Mouse (Mus musculus) lung, postnatal 0 days (tissue): ENCODE results near the gene Fdx1l.

ENCODE experiments used
- CTCF ChIP-seq: IDR thresholded peaks from 2 replicates; pipeline ENCODE4 v1.5.1; 2016; ENCODE audit warnings: antibody characterized with exemption, mild to moderate bottlenecking
- EP300 ChIP-seq: IDR thresholded peaks from 2 replicates; pipeline ENCODE4 v1.6.1; 2016; ENCODE audit warnings: antibody characterized with exemption, mild to moderate bottlenecking, control low read depth

DNA sequence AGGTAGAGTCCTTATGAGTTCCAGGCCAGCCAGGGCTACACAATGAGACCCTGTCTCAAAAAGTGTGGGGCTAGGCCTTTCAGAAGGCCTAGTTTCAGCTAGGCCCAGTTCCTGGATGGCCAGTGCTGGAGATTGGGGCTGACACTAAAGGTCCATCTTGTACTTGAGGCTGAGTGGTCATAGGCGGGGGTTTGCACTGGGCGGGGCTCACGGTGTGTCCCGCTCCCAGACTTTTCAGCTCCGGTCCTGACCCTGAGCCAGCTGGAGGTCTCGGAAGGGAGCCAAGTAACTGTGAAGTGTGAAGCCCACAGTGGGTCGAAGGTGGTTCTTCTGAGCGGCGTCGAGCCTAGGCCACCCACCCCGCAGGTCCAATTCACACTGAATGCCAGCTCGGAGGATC is 46.6 kb downstream of the Fdx1l start:
- no peak for TF ChIP-seq CTCF
- no peak for TF ChIP-seq EP300
